Mouse (Mus musculus): ENCODE results near the gene Rab8b. TPM values are rescaled to one million over a fixed set of nuclear protein-coding genes. Genes with fewer than 3 reads are reported as not detected.

Gene Rab8b
- polyA plus RNA-seq, 1 experiment: 2.3 TPM

GRCm38 (mm10) chr9:66927696-66928402, 8.4 kb upstream of the Rab8b start:
- TF ChIP-seq MYOD1 (IDR thresholded peaks at IDR 0.05; ENCODE audit: control insufficient read depth in 1 of 3, insufficient read length in 2 of 3, low read depth in 2 of 3) (no peak), MAX (IDR thresholded peaks at IDR 0.05; ENCODE audit: low read depth) (no peak), REST (IDR thresholded peaks at IDR 0.05; ENCODE audit: insufficient read depth, insufficient read length) (no peak), SRF (IDR thresholded peaks at IDR 0.05; ENCODE audit: control insufficient read depth, insufficient read length, low read depth) (no peak), TCF12 (IDR thresholded peaks at IDR 0.05; ENCODE audit: insufficient read depth, poor library complexity, severe bottlenecking) (no peak), USF1 (IDR thresholded peaks at IDR 0.05; ENCODE audit: low read depth) (no peak), MYOG (IDR thresholded peaks at IDR 0.05; ENCODE audit: control insufficient read depth in 1 of 3, insufficient read depth in 1 of 3, insufficient read length in 2 of 3, low read depth in 2 of 3) (no peak), CEBPB (IDR thresholded peaks at IDR 0.05; ENCODE audit: insufficient read depth, poor library complexity, severe bottlenecking) (no peak), POLR2A (IDR thresholded peaks at IDR 0.05; ENCODE audit: insufficient read length, low read depth) (no peak), POLR2AphosphoS2 (IDR thresholded peaks at IDR 0.05; ENCODE audit: insufficient read length, low read depth) (no peak), TCF3 (IDR thresholded peaks at IDR 0.05; ENCODE audit: insufficient read length, low read depth) (no peak), E2F4 (IDR thresholded peaks at IDR 0.05; ENCODE audit: insufficient read depth) (no peak)
- Histone ChIP-seq H3K4me3 (no peak overlapping the region), H3K79me2 (ENCODE audit: control insufficient read depth, insufficient read depth) (no peaks in the 10 kb centered on the region), H3ac (ENCODE audit: control insufficient read depth, insufficient read length) (no peak overlapping the region), H3K4me2 (ENCODE audit: low read depth) (no peak overlapping the region), H3K36me3 (ENCODE audit: control insufficient read depth, insufficient read depth) (no peaks in the 10 kb centered on the region), H3K27me3 (ENCODE audit: control insufficient read depth, insufficient read depth, insufficient read length) (no peaks in the 10 kb centered on the region)

DNA sequence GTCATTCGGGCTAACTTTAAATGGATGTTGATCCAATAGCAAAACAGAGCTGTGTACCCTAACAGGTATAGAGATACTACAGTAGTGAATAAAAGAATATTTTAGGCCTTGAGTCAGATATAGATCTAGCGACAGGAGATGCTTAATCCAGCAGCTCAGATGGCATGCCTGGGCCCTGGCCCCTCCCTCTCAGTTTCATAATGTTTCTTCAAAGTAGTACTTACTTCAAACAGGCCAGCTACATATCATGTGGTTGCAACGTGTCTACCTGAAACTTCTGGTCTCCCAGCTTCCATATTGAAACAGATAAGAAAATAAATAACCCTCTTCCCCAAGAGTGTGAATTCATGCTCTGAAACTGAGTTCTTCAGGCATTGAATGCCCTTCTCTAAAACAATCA, 6.4 kb upstream of the Rab8b start:
- H3K4me3 ChIP-seq: no peak overlapping the region
- no peaks in the 10 kb centered on the region for H3K27me3 ChIP-seq (ENCODE audit: control insufficient read depth, insufficient read depth, insufficient read length)
- no peaks in the 10 kb centered on the region for H3K79me2 ChIP-seq (ENCODE audit: control insufficient read depth, insufficient read depth)
- H3K36me3 ChIP-seq (ENCODE audit: control insufficient read depth, insufficient read depth): no peaks in the 10 kb centered on the region
- no peak overlapping the region for H3K4me2 ChIP-seq (ENCODE audit: low read depth)
- TF ChIP-seq CEBPB (IDR thresholded peaks at IDR 0.05; ENCODE audit: insufficient read depth, poor library complexity, severe bottlenecking): no peak
- no peak for TF ChIP-seq REST (IDR thresholded peaks at IDR 0.05; ENCODE audit: insufficient read depth, insufficient read length)
- TF ChIP-seq MYOG (IDR thresholded peaks at IDR 0.05; ENCODE audit: control insufficient read depth in 1 of 3, insufficient read depth in 1 of 3, insufficient read length in 2 of 3, low read depth in 2 of 3): no peak
- no peak for TF ChIP-seq MAX (IDR thresholded peaks at IDR 0.05; ENCODE audit: low read depth)
- TF ChIP-seq SRF (IDR thresholded peaks at IDR 0.05; ENCODE audit: control insufficient read depth, insufficient read length, low read depth): no peak
- no peak for TF ChIP-seq POLR2AphosphoS2 (IDR thresholded peaks at IDR 0.05; ENCODE audit: insufficient read length, low read depth)
- TF ChIP-seq TCF3 (IDR thresholded peaks at IDR 0.05; ENCODE audit: insufficient read length, low read depth): no peak
- TF ChIP-seq TCF12 (IDR thresholded peaks at IDR 0.05; ENCODE audit: insufficient read depth, poor library complexity, severe bottlenecking): no peak
- no peak for TF ChIP-seq MYOD1 (IDR thresholded peaks at IDR 0.05; ENCODE audit: control insufficient read depth in 1 of 3, insufficient read length in 2 of 3, low read depth in 2 of 3)
- no peak for TF ChIP-seq E2F4 (IDR thresholded peaks at IDR 0.05; ENCODE audit: insufficient read depth)
- no peak for TF ChIP-seq POLR2A (IDR thresholded peaks at IDR 0.05; ENCODE audit: insufficient read length, low read depth)
- TF ChIP-seq USF1 (IDR thresholded peaks at IDR 0.05; ENCODE audit: low read depth): no peak
- H3ac ChIP-seq (ENCODE audit: control insufficient read depth, insufficient read length): no peak overlapping the region

DNA sequence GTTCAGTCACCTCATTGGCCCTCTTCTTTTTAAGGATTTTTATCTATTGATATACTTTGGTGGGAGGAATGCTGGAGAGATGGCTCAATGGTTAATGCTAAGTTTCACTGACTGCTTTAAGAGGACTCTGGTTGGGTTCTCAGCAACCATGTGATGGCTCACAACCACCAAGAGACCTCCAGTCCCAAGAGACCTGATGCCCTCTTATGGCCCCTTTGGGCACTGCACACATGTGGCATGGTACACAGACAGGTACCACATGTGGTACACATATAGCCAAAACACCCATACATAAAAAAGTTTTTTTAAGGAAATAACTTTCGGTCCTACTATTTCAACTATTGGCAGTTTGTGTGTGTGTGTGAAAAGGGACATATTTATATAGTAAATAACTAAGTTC, 2.6 kb upstream of the Rab8b start:
- TF ChIP-seq POLR2A (IDR thresholded peaks at IDR 0.05; ENCODE audit: insufficient read length, low read depth) (no peak), MYOD1 (IDR thresholded peaks at IDR 0.05; ENCODE audit: control insufficient read depth in 1 of 3, insufficient read length in 2 of 3, low read depth in 2 of 3) (no peak), MAX (IDR thresholded peaks at IDR 0.05; ENCODE audit: low read depth) (no peak), CEBPB (IDR thresholded peaks at IDR 0.05; ENCODE audit: insufficient read depth, poor library complexity, severe bottlenecking) (no peak), REST (IDR thresholded peaks at IDR 0.05; ENCODE audit: insufficient read depth, insufficient read length) (no peak), SRF (IDR thresholded peaks at IDR 0.05; ENCODE audit: control insufficient read depth, insufficient read length, low read depth) (no peak), TCF3 (IDR thresholded peaks at IDR 0.05; ENCODE audit: insufficient read length, low read depth) (no peak), TCF12 (IDR thresholded peaks at IDR 0.05; ENCODE audit: insufficient read depth, poor library complexity, severe bottlenecking) (no peak), E2F4 (IDR thresholded peaks at IDR 0.05; ENCODE audit: insufficient read depth) (no peak), MYOG (IDR thresholded peaks at IDR 0.05; ENCODE audit: control insufficient read depth in 1 of 3, insufficient read depth in 1 of 3, insufficient read length in 2 of 3, low read depth in 2 of 3) (no peak), USF1 (IDR thresholded peaks at IDR 0.05; ENCODE audit: low read depth) (no peak)

DNA sequence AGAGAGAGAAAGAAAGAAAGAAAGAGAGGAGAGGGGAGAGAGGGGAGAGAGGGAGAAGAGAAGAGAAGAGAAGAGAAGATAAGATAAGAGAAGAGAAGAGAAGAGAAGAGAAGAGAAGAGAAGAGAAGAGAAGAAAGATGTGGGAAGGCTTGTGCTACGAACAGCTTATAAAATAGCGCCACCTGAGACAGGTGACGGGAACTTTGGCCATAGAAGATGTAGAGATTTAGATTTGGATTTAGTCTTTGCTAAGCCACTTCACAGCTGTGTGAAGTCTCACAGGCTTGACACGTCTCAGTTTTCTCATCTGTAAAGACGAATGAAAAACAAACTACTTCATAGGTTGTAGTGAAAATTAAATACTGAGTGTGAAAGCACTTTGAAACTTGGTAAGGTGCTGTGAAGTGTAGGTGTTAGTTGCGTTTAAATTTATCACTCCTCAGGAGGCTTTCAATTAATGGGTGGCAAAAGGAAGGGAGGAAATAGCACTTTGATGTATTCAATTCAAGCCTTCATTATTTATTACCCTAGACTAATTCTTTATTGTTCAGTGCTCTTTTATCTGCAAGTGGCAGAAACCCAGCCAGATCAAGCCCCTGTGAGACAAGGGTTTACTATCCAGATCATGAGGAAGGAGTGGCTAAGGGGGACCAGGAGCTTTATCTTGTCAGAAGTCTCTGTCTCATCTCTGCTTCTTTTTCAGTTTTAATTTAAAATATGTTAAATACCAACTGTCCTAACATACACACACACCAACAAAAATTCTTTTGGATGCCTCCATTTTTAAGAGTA, 1.2 kb upstream of the Rab8b start:
- Histone ChIP-seq H3K4me3 (peak overlapping the region; percentile 79), H3ac (ENCODE audit: control insufficient read depth, insufficient read length) (no peak overlapping the region), H3K27me3 (ENCODE audit: control insufficient read depth, insufficient read depth, insufficient read length) (no peaks in the 10 kb centered on the region), H3K79me2 (ENCODE audit: control insufficient read depth, insufficient read depth) (peaks cover 7% of the 10 kb centered on the region), H3K36me3 (ENCODE audit: control insufficient read depth, insufficient read depth) (no peaks in the 10 kb centered on the region), H3K4me2 (ENCODE audit: low read depth) (peak overlapping the region; percentile 56)
- TF ChIP-seq MYOD1 (IDR thresholded peaks at IDR 0.05; ENCODE audit: control insufficient read depth in 1 of 3, insufficient read length in 2 of 3, low read depth in 2 of 3) (no peak), USF1 (IDR thresholded peaks at IDR 0.05; ENCODE audit: low read depth) (no peak), REST (IDR thresholded peaks at IDR 0.05; ENCODE audit: insufficient read depth, insufficient read length) (no peak), TCF12 (IDR thresholded peaks at IDR 0.05; ENCODE audit: insufficient read depth, poor library complexity, severe bottlenecking) (no peak), POLR2A (IDR thresholded peaks at IDR 0.05; ENCODE audit: insufficient read length, low read depth) (no peak), MAX (IDR thresholded peaks at IDR 0.05; ENCODE audit: low read depth) (no peak), CEBPB (IDR thresholded peaks at IDR 0.05; ENCODE audit: insufficient read depth, poor library complexity, severe bottlenecking) (no peak), MYOG (IDR thresholded peaks at IDR 0.05; ENCODE audit: control insufficient read depth in 1 of 3, insufficient read depth in 1 of 3, insufficient read length in 2 of 3, low read depth in 2 of 3) (no peak), POLR2AphosphoS2 (IDR thresholded peaks at IDR 0.05; ENCODE audit: insufficient read length, low read depth) (no peak), SRF (IDR thresholded peaks at IDR 0.05; ENCODE audit: control insufficient read depth, insufficient read length, low read depth) (no peak), E2F4 (IDR thresholded peaks at IDR 0.05; ENCODE audit: insufficient read depth) (no peak), TCF3 (IDR thresholded peaks at IDR 0.05; ENCODE audit: insufficient read length, low read depth) (no peak)

More for the DNA sequence above, 2.6 kb upstream of the Rab8b start:
- Histone ChIP-seq H3ac (ENCODE audit: control insufficient read depth, insufficient read length) (no peak overlapping the region), H3K4me2 (ENCODE audit: low read depth) (no peak overlapping the region), H3K27me3 (ENCODE audit: control insufficient read depth, insufficient read depth, insufficient read length) (no peaks in the 10 kb centered on the region), H3K79me2 (ENCODE audit: control insufficient read depth, insufficient read depth) (peaks cover 7% of the 10 kb centered on the region), H3K4me3 (no peak overlapping the region), H3K36me3 (ENCODE audit: control insufficient read depth, insufficient read depth) (no peaks in the 10 kb centered on the region)
